Mouse (Mus musculus) frontal cortex, postnatal 25 days (tissue): ENCODE results near the gene Olfr358.

Source experiments
- DNase-seq, 2 experiments: peaks; one replicate each; pipeline ENCODE4 v3.0.0; 2022; ENCODE audit warnings: low spot score in 2 of 2

The Olfr358 gene

GRCm38 (mm10) chr2:37009235-37009634 lies at the start of gene Olfr358:
Olfr358 (minus strand) TSS chr2:37009335.
- DNase-seq, result no peak

GRCm38 (mm10) chr2:36997030-36997429 lies 12.1 kb downstream of the Olfr358 start:
- DNase-seq, result no peak

GRCm38 (mm10) chr2:36993527-36993926 lies 15.6 kb downstream of the Olfr358 start, which contains the start of gene Olfr357:
Olfr357 (plus strand) TSS chr2:36993827.
- no peak for DNase-seq
